Comparison of ENCODE assay signal across 15 mouse cellular contexts in the genomic region with DNA sequence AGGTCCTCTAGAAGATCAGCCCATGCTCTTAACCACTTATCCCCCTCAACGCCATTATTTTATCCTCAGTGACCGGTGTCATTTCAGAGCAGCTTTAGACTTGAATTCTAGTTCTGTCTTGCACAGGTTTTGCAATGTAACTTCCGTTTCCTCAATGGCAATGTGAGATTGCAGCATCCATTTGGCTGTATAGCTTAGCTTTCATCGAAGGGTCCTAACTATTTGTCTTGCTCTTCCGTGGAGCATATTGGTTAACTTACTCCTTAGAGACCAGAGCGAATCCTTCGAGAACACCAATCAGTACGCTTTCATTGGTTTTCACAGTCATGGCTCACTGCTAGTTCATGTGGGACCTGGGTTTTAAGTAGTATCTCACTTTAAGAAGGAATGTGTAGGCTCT. TPM values are rescaled to one million over a fixed set of nuclear protein-coding genes. Genes with fewer than 3 reads are reported as not detected.
DNase-seq lines count a peak whose midpoint lies in the region; ATAC-seq and TF ChIP-seq lines count a peak whose summit lies in the region.
"Had no signal": no experiment of that assay in that cellular context is flagged by ENCODE, and none has a peak within 500 bp of the region (broad histone marks: within the 10 kb centered on the region; RNA-seq: fewer than 3 reads in every experiment).

No protein-coding gene starts in this region.

- no peaks in the 10 kb centered on the region for H3K27me3 ChIP-seq in forebrain, embryonic 14.5 days (replicated peaks; ENCODE audit: control insufficient read depth, insufficient read depth, low read length)
- no peaks in the 10 kb centered on the region for H3K27me3 ChIP-seq in hindbrain, embryonic 12.5 days
- H3K27me3 ChIP-seq: embryonic facial prominence, embryonic 12.5 days; heart, embryonic 12.5 days had no signal

- no peak for TF ChIP-seq CTCF in bone marrow, adult 2 months (IDR thresholded peaks at IDR 0.05; ENCODE audit: control insufficient read depth, insufficient read depth, low read length)

- H3K9me3 ChIP-seq in forebrain, embryonic 14.5 days (replicated peaks; ENCODE audit: control insufficient read depth, low read length) = no peaks in the 10 kb centered on the region
- H3K9me3 ChIP-seq in hindbrain, embryonic 12.5 days (replicated peaks) = no peaks in the 10 kb centered on the region
- H3K9me3 ChIP-seq: embryonic facial prominence, embryonic 12.5 days; heart, embryonic 12.5 days; hindbrain, embryonic 10.5 days had no signal

- no peak overlapping the region for H3K9ac ChIP-seq in forebrain, embryonic 14.5 days (ENCODE audit: low read length)
- H3K9ac ChIP-seq in hindbrain, embryonic 12.5 days = no peak overlapping the region
- H3K9ac ChIP-seq: embryonic facial prominence, embryonic 12.5 days; heart, embryonic 12.5 days had no signal

- H3K4me1 ChIP-seq in bone marrow, adult 2 months (ENCODE audit: control insufficient read depth, insufficient read depth, low read length) = peaks cover 7% of the 10 kb centered on the region
- H3K4me1 ChIP-seq in forebrain, embryonic 14.5 days (ENCODE audit: control insufficient read depth, insufficient read depth, low read length) = no peaks in the 10 kb centered on the region
- peaks cover 8% of the 10 kb centered on the region for H3K4me1 ChIP-seq in hindbrain, embryonic 12.5 days

- peak overlapping the region; percentile 86 for H3K4me3 ChIP-seq in bone marrow, adult 2 months (replicated peaks; ENCODE audit: control insufficient read depth, low read depth, low read length)
- H3K4me3 ChIP-seq in forebrain, embryonic 14.5 days (ENCODE audit: low read depth, low read length) = no peak overlapping the region
- no peak overlapping the region for H3K4me3 ChIP-seq in hindbrain, embryonic 12.5 days
- H3K4me3 ChIP-seq: embryonic facial prominence, embryonic 12.5 days; heart, adult 2 months; heart, embryonic 12.5 days; hindbrain, embryonic 10.5 days had no signal

- ATAC-seq in megakaryocyte, adult 5-6 weeks (ENCODE audit: poor library complexity, severe bottlenecking) = peak; percentile 42
- ATAC-seq in forebrain, embryonic 14.5 days = no peak
- ATAC-seq in hindbrain, embryonic 12.5 days (ENCODE audit: low FRiP score) = no peak
- ATAC-seq: forebrain, embryonic 16.5 days had no signal

- H3K27ac ChIP-seq in bone marrow, adult 2 months (ENCODE audit: control insufficient read depth, insufficient read depth, low read depth, low read length, poor library complexity) = peak overlapping the region; percentile 62; the same call in 1 of the 2 replicates
- H3K27ac ChIP-seq in forebrain, embryonic 14.5 days (ENCODE audit: low read depth, low read length) = no peak overlapping the region
- H3K27ac ChIP-seq in hindbrain, embryonic 12.5 days = no peak overlapping the region
- H3K27ac ChIP-seq: embryonic facial prominence, embryonic 12.5 days; heart, adult 2 months had no signal

- no peak overlapping the region for H3K4me2 ChIP-seq in forebrain, embryonic 14.5 days (ENCODE audit: low read length)
- H3K4me2 ChIP-seq in hindbrain, embryonic 12.5 days (replicated peaks) = no peak overlapping the region
- H3K4me2 ChIP-seq: embryonic facial prominence, embryonic 12.5 days; heart, embryonic 12.5 days had no signal

- H3K36me3 ChIP-seq in forebrain, embryonic 14.5 days (ENCODE audit: control insufficient read depth, insufficient read depth, low read length) = no peaks in the 10 kb centered on the region
- H3K36me3 ChIP-seq in hindbrain, embryonic 12.5 days = no peaks in the 10 kb centered on the region
- H3K36me3 ChIP-seq: embryonic facial prominence, embryonic 12.5 days; heart, embryonic 12.5 days; hindbrain, embryonic 10.5 days had no signal

- peak; percentile 23 for DNase-seq in lung, postnatal 36 days
- no peak for DNase-seq in lung, postnatal 10 days
- DNase-seq in 416B (ENCODE audit: low read depth) = peak; percentile 41
- no peak for DNase-seq in forebrain, embryonic 14.5 days (ENCODE audit: low spot score)
- no peak for DNase-seq in B cell, adult 2 months
- DNase-seq: cerebellum, adult 11-12 months; cerebellum, adult 9-10 months had no signal

- WGBS in bone marrow, adult 2 months = 38% methylated on average over 8 of the region's 8 CpGs
- 91% methylated on average over 8 of the region's 8 CpGs for WGBS in forebrain, embryonic 14.5 days
- WGBS in hindbrain, embryonic 12.5 days = 88% methylated on average over 8 of the region's 8 CpGs

- TF ChIP-seq POLR2A in bone marrow, adult 2 months (IDR thresholded peaks at IDR 0.05; ENCODE audit: borderline replicate concordance, control insufficient read depth, low read depth, low read length) = no peak

RNA-seq across cellular contexts. Expression of a gene that starts 34.7 kb away (rescaled TPM):
- 22.5 and 41.4 TPM in 2 replicates for polyA plus RNA-seq in bone marrow, adult 2 months (2011; ENCODE audit: insufficient read depth, insufficient read length, low replicate concordance, missing spikeins)
- total RNA-seq in megakaryocyte, adult 5-6 weeks (2015) = 87.3 and 93.1 TPM in 2 replicates
- total RNA-seq in megakaryocyte, adult 5-6 weeks (2017) = 65.3 and 80.5 TPM in 2 replicates
- 16.9 and 21.0 TPM in 2 replicates for polyA plus RNA-seq in forebrain, embryonic 14.5 days (2014; fragmentation: Nextera tagmentation; extraction: Ambion mirVana)
- polyA plus RNA-seq in hindbrain, embryonic 12.5 days (2016; fragmentation: Nextera tagmentation; extraction: Ambion mirVana) = 16.3 and 22.3 TPM in 2 replicates

Comparison
In these comparisons a context has a peak if more than half of its experiments do, and no peak if none do; other contexts are left out.
1. DNase-seq: peak in lung, postnatal 36 days (single experiment) and 416B (single experiment); none in lung, postnatal 10 days (single experiment), forebrain, embryonic 14.5 days (single experiment) and B cell, adult 2 months (0 of 2).